Mouse (Mus musculus): Measurements from ENCODE around the gene C1qtnf12. TPM values are rescaled to one million over a fixed set of nuclear protein-coding genes. Genes with fewer than 3 reads are reported as not detected.

Gene C1qtnf12
- total RNA-seq, 2 experiments from 2014 or later: 13.5 to 15.1 TPM

DNA sequence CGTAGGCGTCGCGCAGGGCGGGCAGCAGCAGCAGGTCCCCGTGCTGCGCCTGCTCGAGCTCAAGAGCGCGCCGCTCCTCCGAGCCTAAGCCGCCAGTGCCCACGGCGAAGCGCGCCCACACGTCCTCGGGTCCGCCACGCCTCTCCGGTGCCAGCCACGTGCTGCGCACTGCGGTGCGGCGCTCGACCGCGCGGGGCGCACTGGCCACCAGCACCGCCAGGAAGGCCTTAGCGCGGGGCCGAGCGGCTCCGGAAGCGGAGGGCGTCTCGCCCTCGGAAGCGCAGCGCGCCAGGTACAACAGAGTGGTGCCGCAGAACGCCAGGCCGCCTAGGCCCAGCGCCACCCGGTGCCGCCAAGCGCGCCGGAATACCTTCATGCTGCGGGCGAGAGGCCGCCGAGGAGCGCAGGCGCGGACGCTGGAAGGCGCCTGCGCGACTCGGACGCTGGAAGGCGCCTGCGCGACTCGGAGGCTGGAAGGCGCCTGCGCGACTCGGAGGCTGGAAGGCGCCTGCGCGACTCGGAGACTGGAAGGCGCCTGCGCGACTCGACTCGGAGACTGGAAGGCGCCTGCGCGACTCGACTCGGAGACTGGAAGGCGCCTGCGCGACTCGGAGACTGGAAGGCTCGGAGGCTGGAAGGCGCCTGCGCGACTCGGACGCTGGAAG, 30.3 kb downstream of the C1qtnf12 start, which contains the start of the genes B3galt6 and Sdf4:
TSS of gene B3galt6 (minus strand) at position 409 of the 665 bp plus-strand sequence.
TSS of gene Sdf4 (plus strand) at position 632 of the 665 bp plus-strand sequence.
- intact Hi-C loops (cut with DNase I): no loop called here
- DNase-seq (ENCODE audit: low spot score in 2 of 2): peak; percentile 84 to 95

GRCm38 (mm10) chr4:155992906-155993547, 30.9 kb downstream of the C1qtnf12 start:
- intact Hi-C loops (cut with DNase I): no loop called here
- DNase-seq (ENCODE audit: low spot score in 2 of 2): peak in 1 of 2 experiments; percentile 96

DNA sequence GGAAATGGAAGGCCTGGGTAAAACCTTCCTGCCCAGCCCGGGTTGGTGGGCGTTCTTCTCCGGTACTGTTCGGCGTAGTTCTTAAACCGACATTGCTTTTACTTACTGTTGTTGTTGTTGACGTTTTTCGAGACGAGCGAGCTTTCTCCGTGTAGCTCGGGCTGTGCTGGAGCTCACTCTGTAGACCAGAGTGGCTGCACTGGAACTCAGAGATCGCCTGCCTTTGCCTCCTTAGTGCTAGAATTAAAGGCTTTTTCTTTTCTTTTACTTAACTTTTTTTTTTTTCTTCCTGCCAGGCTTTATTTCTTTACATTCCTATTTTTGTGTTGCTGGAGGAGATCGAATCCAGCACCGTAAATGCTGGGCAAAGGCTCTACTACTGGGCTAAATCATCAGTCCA, 31.5 kb downstream of the C1qtnf12 start:
- no peak for DNase-seq (ENCODE audit: low spot score in 2 of 2)
- intact Hi-C loops (cut with DNase I): no loop called here

DNA sequence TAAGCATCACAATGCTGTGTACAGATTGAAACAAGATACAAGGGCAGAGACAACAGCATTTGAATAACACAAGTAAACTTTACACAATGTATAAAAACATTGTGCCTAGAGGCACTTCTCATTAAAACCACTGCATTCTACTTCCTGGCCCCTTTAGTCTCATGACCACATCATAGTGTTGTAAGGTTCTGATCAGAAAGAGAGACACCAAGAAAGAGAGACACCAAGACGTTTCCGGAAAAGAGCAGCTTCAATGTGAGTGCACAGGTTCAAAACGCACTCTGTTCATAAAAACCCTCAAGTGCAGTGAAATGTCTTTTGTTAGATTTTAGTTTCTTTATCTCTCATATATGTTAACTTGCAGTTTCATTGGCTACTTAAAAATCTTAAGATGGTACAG, 42.0 kb downstream of the C1qtnf12 start:
- intact Hi-C loops (cut with DNase I): no loop called here

DNA sequence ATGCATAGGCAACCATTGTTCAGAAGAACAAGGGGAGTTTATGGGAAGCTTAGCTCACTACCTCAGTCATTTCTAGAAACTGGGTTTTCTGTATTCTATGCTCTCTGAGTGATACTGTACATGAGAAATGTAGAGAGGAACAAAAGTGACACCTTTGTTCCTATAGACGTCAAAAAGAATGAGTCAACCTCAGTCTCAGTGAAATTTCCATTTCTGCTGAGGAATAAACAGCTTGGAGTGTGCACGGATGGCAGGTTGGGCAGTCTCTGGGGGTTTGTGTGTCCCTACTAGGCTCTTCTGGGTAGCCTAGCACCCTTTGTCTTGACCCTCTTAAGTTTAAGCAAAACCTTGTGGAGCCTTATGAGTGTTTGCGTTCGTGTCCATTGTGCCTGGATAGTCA, 46.3 kb downstream of the C1qtnf12 start:
- intact Hi-C loops (cut with DNase I): no loop called here
- DNase-seq (ENCODE audit: low spot score in 2 of 2): no peak

More for the DNA sequence above, 42.0 kb downstream of the C1qtnf12 start:
- DNase-seq (ENCODE audit: low spot score in 2 of 2): no peak

GRCm38 (mm10) chr4:156013637-156014036, 51.5 kb downstream of the C1qtnf12 start, which contains the start of gene Tnfrsf4:
Gene Tnfrsf4, plus strand, starts transcription at chr4:156013843.
- intact Hi-C loops (cut with DNase I): no loop called here
- DNase-seq (ENCODE audit: low spot score in 2 of 2): peak in 1 of 2 experiments; percentile 40

GRCm38 (mm10) chr4:156014436-156014835, 52.3 kb downstream of the C1qtnf12 start:
- intact Hi-C loops (cut with DNase I): no loop called here
- DNase-seq (ENCODE audit: low spot score in 2 of 2): no peak

Other genes with a start within 250 kb of the C1qtnf12 start
- 10 to 100 TPM; 67.0 to 70.7 TPM for gene Tmem240, start 227.5 kb upstream of the C1qtnf12 start, total RNA-seq (2021)
- 10 to 100 TPM; 52.3 to 53.2 TPM for gene Atad3a, start 201.2 kb upstream of the C1qtnf12 start, total RNA-seq (2021)
- gene Vwa1, start 187.6 kb upstream of the C1qtnf12 start, total RNA-seq (2021): 10 to 100 TPM; 16.3 to 17.0 TPM
- gene Tmem88b, start 176.4 kb upstream of the C1qtnf12 start, total RNA-seq (2021): 10 to 100 TPM in 1 of 2 experiments, 1 to 10 TPM in 1; 8.7 to 11.6 TPM
- gene Ankrd65, start 171.9 kb upstream of the C1qtnf12 start, total RNA-seq (2021): under 1 TPM in 1 of 2 experiments, not detected in 1; 0.31 TPM
- gene Mrpl20, start 159.4 kb upstream of the C1qtnf12 start, total RNA-seq (2021): 100 to 1,000 TPM; 104 to 112 TPM
- 10 to 100 TPM; 69.5 to 73.5 TPM for gene Ccnl2, start 149.8 kb upstream of the C1qtnf12 start, total RNA-seq (2021)
- gene Aurkaip1, start 131.0 kb upstream of the C1qtnf12 start, total RNA-seq (2021): 10 to 100 TPM; 83.3 to 84.1 TPM
- 10 to 100 TPM in 1 of 2 experiments, 1 to 10 TPM in 1; 9.0 to 14.0 TPM for gene Mxra8, start 122.6 kb upstream of the C1qtnf12 start, total RNA-seq (2021)
- 10 to 100 TPM; 81.5 to 81.6 TPM for gene Dvl1, start 114.9 kb upstream of the C1qtnf12 start, total RNA-seq (2021)
- under 1 TPM; 0.20 to 0.27 TPM for gene Tas1r3, start 99.0 kb upstream of the C1qtnf12 start, total RNA-seq (2021)
- 10 to 100 TPM; 28.8 to 29.7 TPM for gene Cptp, start 92.9 kb upstream of the C1qtnf12 start, total RNA-seq (2021)
- gene Ints11, start 92.8 kb upstream of the C1qtnf12 start, total RNA-seq (2021): 10 to 100 TPM; 34.4 to 38.4 TPM
- gene Pusl1, start 70.5 kb upstream of the C1qtnf12 start, total RNA-seq (2021): 10 to 100 TPM; 65.3 to 66.9 TPM
- gene Acap3, start 70.5 kb upstream of the C1qtnf12 start, total RNA-seq (2021): 100 to 1,000 TPM; 139 TPM
- 10 to 100 TPM; 69.8 to 79.0 TPM for gene Ube2j2, start 18.5 kb upstream of the C1qtnf12 start, total RNA-seq (2021)
- 10 to 100 TPM in 1 of 2 experiments, 1 to 10 TPM in 1; 9.6 to 10.6 TPM for gene B3galt6, start 30.3 kb downstream of the C1qtnf12 start, total RNA-seq (2021)
- gene Sdf4, start 30.6 kb downstream of the C1qtnf12 start, total RNA-seq (2021): 100 to 1,000 TPM; 150 to 157 TPM
- 1 to 10 TPM in 1 of 2 experiments, under 1 TPM in 1; 0.66 to 1.2 TPM for gene Tnfrsf4, start 51.5 kb downstream of the C1qtnf12 start, total RNA-seq (2021)
- gene Tnfrsf18, start 63.8 kb downstream of the C1qtnf12 start, total RNA-seq (2021): under 1 TPM in 1 of 2 experiments, not detected in 1; 0.32 TPM
- gene Ttll10, start 97.1 kb downstream of the C1qtnf12 start, total RNA-seq (2021): not detected
- gene 9430015G10Rik, start 147.7 kb downstream of the C1qtnf12 start, total RNA-seq (2021): 10 to 100 TPM; 28.0 to 28.1 TPM
- under 1 TPM; 0.31 to 0.66 TPM for gene Rnf223, start 168.2 kb downstream of the C1qtnf12 start, total RNA-seq (2021)
- 100 to 1,000 TPM; 184 to 198 TPM for gene Agrn, start 235.2 kb downstream of the C1qtnf12 start, total RNA-seq (2021)
- gene Isg15, start 238.5 kb downstream of the C1qtnf12 start, total RNA-seq (2021): under 1 TPM in 1 of 2 experiments, not detected in 1; 0.66 TPM
- 1 to 10 TPM; 4.0 to 5.0 TPM for gene AW011738, start 241.0 kb downstream of the C1qtnf12 start, total RNA-seq (2021)